Mouse (Mus musculus) megakaryocyte, embryonic 14.5 days (primary cell): ENCODE results near the gene Bcl9l.

Experiments
- FLI1 ChIP-seq: IDR thresholded peaks from 2 replicates; pipeline ENCODE4 v1.6.1; 2012; ENCODE audit warnings: low read length, inconsistent platforms, mixed read lengths
- GATA1 ChIP-seq: IDR thresholded peaks from 3 replicates; pipeline ENCODE4 v1.6.1; 2012; ENCODE audit warnings: mixed read lengths, low read length, inconsistent platforms, borderline replicate concordance

GRCm38 (mm10) chr9:44498421-44499355 lies 16.1 kb downstream of the Bcl9l start:
- no peak for TF ChIP-seq FLI1
- TF ChIP-seq GATA1 = no peak
